Comparison of ENCODE assay signal across 11 mouse cellular contexts in genomic region chr16:97209997-97210396, GRCm38 (mm10). TPM values are rescaled to one million over a fixed set of nuclear protein-coding genes. Genes with fewer than 3 reads are reported as not detected.
DNase-seq lines count a peak whose midpoint lies in the region; ATAC-seq and TF ChIP-seq lines count a peak whose summit lies in the region.
"Had no signal": no experiment of that assay in that cellular context is flagged by ENCODE, and none has a peak within 500 bp of the region (broad histone marks: within the 10 kb centered on the region; RNA-seq: fewer than 3 reads in every experiment).

No protein-coding gene starts in this region.

- no peak overlapping the region for H3K9ac ChIP-seq in forebrain, embryonic 14.5 days (ENCODE audit: low read length)
- no peak overlapping the region for H3K9ac ChIP-seq in forebrain, embryonic 12.5 days
- H3K9ac ChIP-seq: embryonic facial prominence, embryonic 13.5 days; heart, embryonic 15.5 days had no signal

- ATAC-seq in forebrain, embryonic 14.5 days = peak; percentile 80
- ATAC-seq in forebrain, embryonic 12.5 days (ENCODE audit: low FRiP score) = no peak

- no peak for TF ChIP-seq CTCF in brain, embryonic 14.5 days (IDR thresholded peaks at IDR 0.05; ENCODE audit: borderline replicate concordance, extremely low read depth, insufficient read depth, insufficient read length)

- no peaks in the 10 kb centered on the region for H3K27me3 ChIP-seq in forebrain, embryonic 14.5 days (replicated peaks; ENCODE audit: control insufficient read depth, insufficient read depth, low read length)
- no peaks in the 10 kb centered on the region for H3K27me3 ChIP-seq in forebrain, embryonic 12.5 days
- H3K27me3 ChIP-seq: embryonic facial prominence, embryonic 13.5 days; heart, embryonic 15.5 days had no signal

- peak; percentile 83 for DNase-seq in forebrain, embryonic 14.5 days (ENCODE audit: low spot score)
- DNase-seq in brain, embryonic 14.5 days (ENCODE audit: low read depth) = peak; percentile 88
- DNase-seq in frontal cortex, postnatal 14 days (ENCODE audit: low spot score in 2 of 2) = peak; percentile 13 to 38
- DNase-seq in left cerebral cortex, adult 9 months (ENCODE audit: low spot score in 2 of 2) = peak; percentile 35 to 72
- DNase-seq in ovary, postnatal 36 days (ENCODE audit: low spot score) = no peak
- no peak for DNase-seq in gastrocnemius, postnatal 25 days
- no peak for DNase-seq in ovary, adult 18-20 months (ENCODE audit: low spot score)
- DNase-seq: B cell, adult 2 months had no signal

- no peaks in the 10 kb centered on the region for H3K36me3 ChIP-seq in forebrain, embryonic 14.5 days (ENCODE audit: control insufficient read depth, insufficient read depth, low read length)
- H3K36me3 ChIP-seq in forebrain, embryonic 12.5 days (replicated peaks) = no peaks in the 10 kb centered on the region
- H3K36me3 ChIP-seq: embryonic facial prominence, embryonic 13.5 days; heart, embryonic 15.5 days had no signal

- TF ChIP-seq POLR2A in brain, embryonic 14.5 days (IDR thresholded peaks at IDR 0.05; ENCODE audit: borderline replicate concordance, extremely low read depth, insufficient read depth, insufficient read length, poor library complexity, severe bottlenecking) = no peak

- 27% methylated on average over 5 of the region's 5 CpGs for WGBS in forebrain, embryonic 14.5 days
- 40% methylated on average over 5 of the region's 5 CpGs for WGBS in forebrain, embryonic 12.5 days

- no peak overlapping the region for H3K4me3 ChIP-seq in forebrain, embryonic 14.5 days (ENCODE audit: low read depth, low read length)
- no peak overlapping the region for H3K4me3 ChIP-seq in forebrain, embryonic 12.5 days (replicated peaks)
- H3K4me3 ChIP-seq: embryonic facial prominence, embryonic 13.5 days; heart, embryonic 15.5 days had no signal

- peaks cover 4% of the 10 kb centered on the region; the same call in 1 of the 2 replicates for H3K9me3 ChIP-seq in forebrain, embryonic 14.5 days (replicated peaks; ENCODE audit: control insufficient read depth, low read length)
- H3K9me3 ChIP-seq in forebrain, embryonic 12.5 days = no peaks in the 10 kb centered on the region
- H3K9me3 ChIP-seq: heart, embryonic 15.5 days had no signal

- H3K4me1 ChIP-seq in forebrain, embryonic 14.5 days (ENCODE audit: control insufficient read depth, insufficient read depth, low read length) = peaks cover 7% of the 10 kb centered on the region; the same call in 1 of the 2 replicates
- H3K4me1 ChIP-seq in forebrain, embryonic 12.5 days = peaks cover 5% of the 10 kb centered on the region; the same call in 1 of the 2 replicates
- H3K4me1 ChIP-seq: heart, embryonic 15.5 days had no signal

- no peak overlapping the region for H3K27ac ChIP-seq in forebrain, embryonic 14.5 days (ENCODE audit: low read depth, low read length)
- H3K27ac ChIP-seq in forebrain, embryonic 12.5 days = no peak overlapping the region
- H3K27ac ChIP-seq: embryonic facial prominence, embryonic 13.5 days; heart, embryonic 15.5 days had no signal

- no peak overlapping the region for H3K4me2 ChIP-seq in forebrain, embryonic 14.5 days (ENCODE audit: low read length)
- no peak overlapping the region for H3K4me2 ChIP-seq in forebrain, embryonic 12.5 days
- H3K4me2 ChIP-seq: embryonic facial prominence, embryonic 13.5 days; heart, embryonic 15.5 days had no signal

RNA-seq across cellular contexts. Expression of gene Dscam, which starts 39.4 kb away (rescaled TPM):
- polyA plus RNA-seq in forebrain, embryonic 14.5 days (2014; fragmentation: Nextera tagmentation; extraction: Ambion mirVana) = 8.2 and 9.3 TPM in 2 replicates
- 2.3 and 2.6 TPM in 2 replicates for polyA plus RNA-seq in forebrain, embryonic 12.5 days (2016; fragmentation: Nextera tagmentation; extraction: Ambion mirVana)
- polyA plus RNA-seq in brain, embryonic 14.5 days (2012; rRNA removed) = 15.8 and 32.8 TPM in 2 replicates
- total RNA-seq in gastrocnemius, postnatal 25 days (2021) = not detected
- polyA plus RNA-seq: heart, embryonic 15.5 days had no signal

Comparison
In these comparisons a context has a peak if more than half of its experiments do, and no peak if none do; other contexts are left out.
1. DNase-seq: peak in forebrain, embryonic 14.5 days (single experiment), brain, embryonic 14.5 days (single experiment), frontal cortex, postnatal 14 days (2 of 2) and left cerebral cortex, adult 9 months (2 of 2); none in ovary, postnatal 36 days (single experiment), gastrocnemius, postnatal 25 days (single experiment) and ovary, adult 18-20 months (single experiment).